Mouse (Mus musculus): ENCODE measurements around the gene Opalin. TPM values are rescaled to one million over a fixed set of nuclear protein-coding genes. Genes with fewer than 3 reads are reported as not detected.

The Opalin gene
- polyA plus RNA-seq, 1 experiment: 17.0 TPM

DNA sequence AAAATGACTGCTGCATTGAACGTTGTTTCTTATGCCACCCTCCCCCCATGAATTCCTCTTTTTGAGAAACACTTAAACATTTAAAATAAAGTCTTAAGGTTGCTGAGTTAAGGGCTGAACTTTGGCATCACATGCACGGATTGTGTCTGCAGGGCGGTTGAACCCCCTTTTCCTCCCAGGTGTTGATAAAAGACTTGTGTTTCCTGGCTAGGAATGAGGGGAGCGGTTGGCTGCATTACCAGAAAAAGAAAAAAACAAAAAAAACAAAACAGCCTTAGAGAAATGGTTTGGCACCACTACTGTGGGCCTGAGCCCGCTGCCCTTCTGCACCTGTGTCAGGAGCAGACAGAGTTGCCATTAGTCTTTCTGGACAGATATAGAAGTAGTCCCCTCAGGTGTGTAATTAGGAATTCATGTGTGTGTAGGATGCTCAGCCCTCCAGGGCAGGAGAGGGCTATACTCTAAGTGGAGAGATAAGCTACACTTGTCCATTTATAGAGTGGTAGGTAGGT lies 57.7 kb downstream of the Opalin start:
- DNase-seq (ENCODE audit: extremely low spot score in 1 of 2, low spot score in 1 of 2): no peak

DNA sequence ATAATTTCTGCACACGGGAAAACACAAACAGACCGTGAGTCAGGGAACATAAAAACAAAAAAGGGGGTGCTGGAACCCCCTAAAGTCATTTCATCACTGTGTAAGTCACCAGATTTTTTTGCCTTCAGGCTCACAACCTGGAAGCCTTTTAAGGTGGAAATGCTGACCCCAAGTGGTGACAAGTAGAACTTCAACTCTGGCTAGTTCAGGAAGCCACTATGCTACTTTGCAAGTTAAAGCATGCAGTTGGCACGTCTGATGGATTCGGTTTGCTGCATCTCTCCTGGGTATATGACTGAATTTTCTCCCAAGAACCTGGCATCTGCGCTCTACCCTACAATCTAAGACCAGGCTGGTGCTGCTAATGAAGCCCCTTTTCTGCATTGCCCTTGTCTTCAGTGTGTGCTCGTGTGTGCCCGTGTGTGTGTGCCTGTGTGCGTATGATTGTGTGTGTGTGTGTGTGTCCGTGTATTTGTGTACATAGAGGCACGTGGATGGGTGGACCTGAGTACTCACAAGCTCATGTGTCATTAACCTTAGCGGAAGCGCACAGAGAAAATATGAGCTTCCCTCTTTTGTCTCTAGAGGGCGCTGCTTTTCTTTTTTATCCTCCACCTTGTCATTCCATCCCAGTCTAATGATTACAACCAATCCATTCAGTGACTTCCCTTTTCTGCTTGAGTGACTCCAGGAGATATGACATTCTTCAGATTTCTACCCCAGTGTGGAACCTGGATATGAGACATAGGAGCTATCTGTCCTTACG lies 60.8 kb downstream of the Opalin start:
- peak; percentile 55 to 86 for DNase-seq (ENCODE audit: extremely low spot score in 1 of 2, low spot score in 1 of 2)

DNA sequence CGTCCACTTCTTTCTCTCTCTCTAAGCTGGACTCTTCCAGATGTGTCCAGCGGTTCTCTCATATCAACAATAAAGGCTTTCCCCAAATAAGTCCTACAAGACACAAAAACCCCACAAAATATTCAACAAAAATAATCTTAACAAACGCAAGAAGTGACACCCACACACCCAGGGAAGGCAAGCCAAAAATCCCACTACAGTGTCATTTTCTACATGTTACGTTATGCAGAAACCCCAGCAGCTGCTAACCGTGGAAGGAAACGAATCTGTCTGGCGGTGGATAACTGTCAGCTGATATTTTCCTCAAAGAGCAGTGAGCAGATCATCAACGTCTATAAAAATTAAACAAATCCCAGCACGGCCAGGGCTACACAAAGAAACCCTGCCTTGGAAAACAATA lies 62.9 kb downstream of the Opalin start:
- peak in 1 of 2 experiments; percentile 61 for DNase-seq (ENCODE audit: extremely low spot score in 1 of 2, low spot score in 1 of 2)

DNA sequence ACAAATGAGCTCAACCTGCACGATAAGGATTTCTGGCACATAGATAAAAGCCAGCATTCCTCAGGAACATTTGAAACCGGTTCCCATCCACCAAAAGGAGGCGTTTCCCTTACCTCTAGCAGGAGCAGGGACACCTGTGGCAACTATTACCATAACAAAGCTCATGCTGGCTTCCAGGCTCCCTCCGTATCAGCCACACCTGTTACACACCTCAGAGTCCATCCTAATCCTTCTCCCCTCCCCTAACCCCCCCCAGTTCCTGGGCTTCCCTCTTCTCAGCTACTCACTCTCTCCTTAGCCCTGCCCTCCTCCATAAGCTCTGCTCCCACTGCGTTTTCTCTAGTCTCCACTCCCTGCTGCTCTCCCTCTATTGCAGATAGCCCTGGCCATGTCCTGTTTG lies 63.3 kb downstream of the Opalin start:
- DNase-seq (ENCODE audit: extremely low spot score in 1 of 2, low spot score in 1 of 2): no peak

Other genes with a start within 250 kb of the Opalin start
- 8.1 and 9.3 TPM in 2 replicates for gene Ccnj, start 245.8 kb downstream of the Opalin start, polyA plus RNA-seq (2012; rRNA removed)
- 4.5 and 5.5 TPM in 2 replicates for gene Zfp518a, start 182.4 kb downstream of the Opalin start, polyA plus RNA-seq (2012; rRNA removed)
- gene Blnk, start 82.6 kb downstream of the Opalin start, polyA plus RNA-seq (2012; rRNA removed): 6.9 and 7.2 TPM in 2 replicates
- gene Dntt, start 47.8 kb downstream of the Opalin start, polyA plus RNA-seq (2012; rRNA removed): 0.06 and 0.12 TPM in 2 replicates
- gene Tll2, start 129.7 kb upstream of the Opalin start, polyA plus RNA-seq (2012; rRNA removed): 0.38 and 0.58 TPM in 2 replicates
- 89.3 and 95.7 TPM in 2 replicates for gene Tm9sf3, start 186.9 kb upstream of the Opalin start, polyA plus RNA-seq (2012; rRNA removed)